Mouse (Mus musculus) kidney, embryonic 16.5 days (tissue): ENCODE data around the gene Rnaseh2c. TPM values are rescaled to one million over a fixed set of nuclear protein-coding genes. Genes with fewer than 3 reads are reported as not detected.

Source experiments
- ATAC-seq: fragments of 200-750 bp; cut with Nextera tagmentation; 2 replicates; pipeline ENCODE4 v1.8.0; 2017; ENCODE audit warnings: moderate TSS enrichment; ENCODE audit not compliant: low FRiP score, low TSS enrichment
- H3K27ac ChIP-seq: fragments of 300-500 bp; sonication (generic); 2 replicates; pipeline ENCODE4 v1.5.1; 2014; ENCODE audit warnings: low read length
- H3K27me3 ChIP-seq: fragments of 300-500 bp; sonication (generic); 2 replicates; pipeline ENCODE4 v1.6.1; 2014; ENCODE audit warnings: low read length, control low read depth, mixed read lengths; ENCODE audit not compliant: insufficient read depth
- H3K36me3 ChIP-seq: fragments of 300-500 bp; sonication (generic); 2 replicates; pipeline ENCODE4 v1.6.1; 2014; ENCODE audit warnings: low read length, control low read depth, mixed read lengths; ENCODE audit not compliant: insufficient read depth
- H3K4me1 ChIP-seq: fragments of 300-500 bp; sonication (generic); 2 replicates; pipeline ENCODE4 v1.6.1; 2014; ENCODE audit warnings: low read length, control low read depth, mixed read lengths; ENCODE audit not compliant: insufficient read depth
- H3K4me2 ChIP-seq: fragments of 300-500 bp; sonication (generic); replicated peaks from 2 replicates; pipeline ENCODE4 v1.6.1; 2014; ENCODE audit warnings: low read depth, low read length
- H3K4me3 ChIP-seq: fragments of 300-500 bp; sonication (generic); 2 replicates; pipeline ENCODE4 v1.5.1; 2014; ENCODE audit warnings: mild to moderate bottlenecking, low read length
- H3K9ac ChIP-seq: fragments of 300-500 bp; sonication (generic); replicated peaks from 2 replicates; pipeline ENCODE4 v1.6.1; 2014; ENCODE audit warnings: low read length
- H3K9me3 ChIP-seq: fragments of 300-500 bp; sonication (generic); 2 replicates; pipeline ENCODE4 v1.6.1; 2016; ENCODE audit warnings: low read length, control low read depth
- WGBS: fragments of 180-500 bp; shearing (Covaris S2); extraction: QIAGEN DNeasy Blood & Tissue Kit; methylation state at CpG from one replicate; pipeline ENCODE4 v1.1.7; 2014; 5-methylcytosine and 5-hydroxymethylcytosine counted together
- polyA plus RNA-seq: library from polyadenylated mRNA; unstranded; fragments of >200 nt; fragmentation: Nextera tagmentation; extraction: Ambion mirVana; gene quantifications from 2 replicates; pipeline ENCODE4 v1.2.1, GENCODE M21; 2015

Rnaseh2c gene
- polyA plus RNA-seq, 1 experiment from 2014 or later = 146 TPM

- H3K9ac ChIP-seq = peak overlapping the region; percentile 55
- no peaks in the 10 kb centered on the region for H3K9me3 ChIP-seq
- H3K4me3 ChIP-seq = peak overlapping the region; percentile 52
- H3K27me3 ChIP-seq = no peaks in the 10 kb centered on the region
- no peak overlapping the region for H3K27ac ChIP-seq
- H3K4me2 ChIP-seq = peak overlapping the region; percentile 77
- H3K36me3 ChIP-seq = peaks cover 28% of the 10 kb centered on the region
- H3K4me1 ChIP-seq = peaks cover 23% of the 10 kb centered on the region
- peak; percentile 52 for ATAC-seq
- 12% methylated on average over 62 of the region's 62 CpGs for WGBS
Observed at GRCm38 (mm10) chr19:5653969-5654719, 52.5 kb downstream of the Rnaseh2c start.

GRCm38 (mm10) chr19:5654720-5655298, 53.1 kb downstream of the Rnaseh2c start:
- Histone ChIP-seq H3K9me3 (no peaks in the 10 kb centered on the region), H3K4me2 (peak overlapping the region; percentile 77), H3K4me3 (peak overlapping the region; percentile 52), H3K27ac (no peak overlapping the region), H3K4me1 (peaks cover 17% of the 10 kb centered on the region), H3K27me3 (no peaks in the 10 kb centered on the region), H3K9ac (peak overlapping the region; percentile 55), H3K36me3 (peaks cover 28% of the 10 kb centered on the region)
- 12% methylated on average over 43 of the region's 43 CpGs for WGBS
- ATAC-seq = no peak

Other genes starting within 250 kb of the Rnaseh2c start
- gene Eif1ad, start 235.1 kb upstream of the Rnaseh2c start, polyA plus RNA-seq = 61.7 and 62.2 TPM in 2 replicates
- gene Banf1, start 234.7 kb upstream of the Rnaseh2c start, polyA plus RNA-seq = 453 and 487 TPM in 2 replicates
- 75.3 and 92.2 TPM in 2 replicates for gene Sart1, start 213.2 kb upstream of the Rnaseh2c start, polyA plus RNA-seq
- gene Tsga10ip, start 199.3 kb upstream of the Rnaseh2c start, polyA plus RNA-seq = 0.41 TPM in 1 of 2 replicates, not detected in the other
- gene Drap1, start 176.9 kb upstream of the Rnaseh2c start, polyA plus RNA-seq = 226 and 236 TPM in 2 replicates
- 24.0 and 50.8 TPM in 2 replicates for gene AI837181, start 176.7 kb upstream of the Rnaseh2c start, polyA plus RNA-seq
- gene Fosl1, start 154.3 kb upstream of the Rnaseh2c start, polyA plus RNA-seq = 0.54 TPM in 1 of 2 replicates, not detected in the other
- gene Ccdc85b, start 144.0 kb upstream of the Rnaseh2c start, polyA plus RNA-seq = 7.8 and 8.6 TPM in 2 replicates
- 129 and 138 TPM in 2 replicates for gene Fibp, start 141.3 kb upstream of the Rnaseh2c start, polyA plus RNA-seq
- gene Ctsw, start 133.4 kb upstream of the Rnaseh2c start, polyA plus RNA-seq = 1.9 and 2.1 TPM in 2 replicates
- gene Efemp2, start 127.9 kb upstream of the Rnaseh2c start, polyA plus RNA-seq = 197 and 208 TPM in 2 replicates
- 44.2 and 50.5 TPM in 2 replicates for gene Mus81, start 113.5 kb upstream of the Rnaseh2c start, polyA plus RNA-seq
- gene Cfl1, start 111.4 kb upstream of the Rnaseh2c start, polyA plus RNA-seq = 2,772 and 2,914 TPM in 2 replicates
- not detected in 2 replicates for gene 1700020D05Rik, start 98.1 kb upstream of the Rnaseh2c start, polyA plus RNA-seq
- gene Snx32, start 91.3 kb upstream of the Rnaseh2c start, polyA plus RNA-seq = 9.9 and 10.6 TPM in 2 replicates
- 17.2 and 18.9 TPM in 2 replicates for gene Ovol1, start 41.2 kb upstream of the Rnaseh2c start, polyA plus RNA-seq
- 10.9 and 11.5 TPM in 2 replicates for gene Ap5b1, start 33.8 kb upstream of the Rnaseh2c start, polyA plus RNA-seq
- gene Kat5, start 8.4 kb downstream of the Rnaseh2c start, polyA plus RNA-seq = 56.1 and 57.4 TPM in 2 replicates
- 56.9 and 58.3 TPM in 2 replicates for gene Rela, start 35.6 kb downstream of the Rnaseh2c start, polyA plus RNA-seq
- 37.1 and 39.6 TPM in 2 replicates for gene Sipa1, start 61.8 kb downstream of the Rnaseh2c start, polyA plus RNA-seq
- gene Map3k11, start 86.9 kb downstream of the Rnaseh2c start, polyA plus RNA-seq = 41.5 and 43.8 TPM in 2 replicates
- gene Pcnx3, start 87.0 kb downstream of the Rnaseh2c start, polyA plus RNA-seq = 27.0 and 28.1 TPM in 2 replicates
- gene Kcnk7, start 102.5 kb downstream of the Rnaseh2c start, polyA plus RNA-seq = 0.15 and 0.23 TPM in 2 replicates
- 19.5 and 25.0 TPM in 2 replicates for gene Ehbp1l1, start 124.4 kb downstream of the Rnaseh2c start, polyA plus RNA-seq
- 93.4 and 97.9 TPM in 2 replicates for gene Fam89b, start 127.8 kb downstream of the Rnaseh2c start, polyA plus RNA-seq
- 18.1 and 21.5 TPM in 2 replicates for gene Ltbp3, start 139.0 kb downstream of the Rnaseh2c start, polyA plus RNA-seq
- 82.9 and 85.3 TPM in 2 replicates for gene Scyl1, start 169.5 kb downstream of the Rnaseh2c start, polyA plus RNA-seq